Mouse (Mus musculus): ENCODE results near the gene Cma2.
"Not testable (repeated sequence)": the region's sequence is repeated elsewhere in the genome, so short reads cannot be mapped to it uniquely, and the experiment has no call there.

Cma2 gene

DNA sequence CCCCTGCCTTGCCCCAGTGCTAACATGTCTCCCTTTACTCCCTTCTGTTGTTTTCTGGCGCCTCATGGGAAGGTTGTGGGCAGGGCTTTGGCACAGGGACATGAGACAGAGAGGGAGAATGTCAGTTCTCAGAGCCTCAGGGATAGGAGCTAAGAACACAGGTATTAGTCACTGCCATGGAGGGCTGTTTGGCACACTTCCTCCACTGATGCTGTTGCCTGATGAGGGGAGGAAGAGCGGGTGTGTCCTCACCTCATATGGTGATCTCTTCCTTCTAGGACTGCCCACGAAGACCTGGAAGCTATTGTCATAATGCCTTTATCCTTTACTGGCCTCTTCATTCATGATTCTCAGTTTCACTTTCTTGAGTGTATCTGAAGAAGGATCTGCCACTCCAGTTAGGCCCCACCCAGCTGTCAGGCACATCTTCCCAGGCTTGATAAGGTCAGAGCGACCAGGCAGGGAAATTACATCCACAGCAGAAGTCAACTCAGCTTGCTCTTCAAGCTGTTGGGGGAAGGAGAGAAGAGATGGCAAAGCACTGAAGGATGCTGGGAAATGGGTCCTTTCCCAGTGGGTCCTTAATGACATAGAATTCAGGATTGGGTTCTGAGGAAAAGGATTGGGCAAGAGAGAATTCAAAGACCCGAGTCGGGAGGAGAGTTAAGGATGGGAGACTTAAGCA lies at the start of gene Cma2:
TSS of gene Cma2 (plus strand) at position 635 of the 685 bp plus-strand sequence.
- DNase-seq (ENCODE audit: low read depth, low spot score) = no peak

GRCm38 (mm10) chr14:55905518-55905917 lies 45.3 kb upstream of the Cma2 start:
- no peak for DNase-seq (ENCODE audit: low read depth, low spot score)

DNA sequence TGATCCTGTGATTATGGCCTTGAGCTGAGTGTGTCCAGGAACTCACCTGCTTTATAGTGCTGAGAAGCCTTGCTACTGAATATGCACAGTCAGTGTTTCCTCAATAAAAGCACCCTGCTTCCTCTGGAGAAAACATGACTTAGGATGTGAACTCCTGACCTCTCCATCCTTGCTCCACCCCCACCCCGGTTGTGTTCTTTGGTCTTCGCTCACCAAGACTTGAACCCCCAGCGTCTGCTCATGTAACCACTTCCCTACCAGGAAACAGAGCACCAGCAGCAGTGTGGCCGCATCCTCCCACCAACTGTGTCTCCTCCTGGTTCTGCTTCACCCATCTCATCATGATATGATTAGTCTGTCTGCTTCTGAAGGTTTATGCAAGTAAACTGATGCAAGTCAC lies 37.4 kb upstream of the Cma2 start:
- DNase-seq (ENCODE audit: low read depth, low spot score) = no peak

GRCm38 (mm10) chr14:55918240-55919082 lies 32.3 kb upstream of the Cma2 start:
- peak; percentile 62 for DNase-seq (ENCODE audit: low read depth, low spot score)

GRCm38 (mm10) chr14:55922475-55923232 lies 28.1 kb upstream of the Cma2 start:
- no peak for DNase-seq (ENCODE audit: low read depth, low spot score)

- no peak for DNase-seq (ENCODE audit: low read depth, low spot score)
These were observed 23.9 kb upstream of the Cma2 start for GRCm38 (mm10) chr14:55926847-55927246.

DNA sequence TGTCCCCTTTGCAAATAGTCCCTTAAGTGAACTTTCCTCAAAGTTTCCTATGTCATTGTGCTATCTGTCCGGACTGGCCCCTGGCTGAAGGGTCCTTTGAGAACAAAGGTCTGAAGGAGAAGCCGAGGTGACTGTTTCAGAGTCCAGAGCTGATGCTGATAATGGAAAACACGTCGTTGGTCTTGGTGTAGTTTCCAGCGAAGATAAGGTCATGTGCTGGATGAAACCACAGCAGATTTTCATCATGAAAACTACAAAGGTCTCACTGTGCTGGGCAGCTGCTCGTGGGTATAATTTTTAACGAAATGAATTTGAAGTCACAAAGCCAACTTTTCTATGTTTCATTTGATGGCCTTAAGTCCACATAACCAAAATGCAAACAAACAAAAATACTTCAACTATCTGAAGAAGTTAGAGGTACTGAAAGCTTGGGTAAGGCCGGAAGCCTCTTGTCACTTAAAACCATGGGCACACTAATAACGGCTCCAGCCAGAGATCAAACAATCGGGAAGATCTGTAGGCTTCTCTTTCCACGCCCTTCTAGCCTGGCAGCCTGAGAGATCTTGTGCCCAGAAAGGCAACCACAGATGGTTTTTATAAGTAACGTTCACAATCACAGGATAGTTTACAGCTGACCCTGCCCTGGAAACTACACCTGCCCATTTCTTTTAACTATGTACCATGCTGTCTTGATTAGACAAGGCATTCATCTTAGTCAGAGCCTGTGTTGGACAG lies 21.4 kb upstream of the Cma2 start:
- DNase-seq (ENCODE audit: low read depth, low spot score) = no peak

- DNase-seq (ENCODE audit: low read depth, low spot score) = no peak
These were observed 17.2 kb upstream of the Cma2 start for GRCm38 (mm10) chr14:55933586-55933985.

- DNase-seq (ENCODE audit: low read depth, low spot score) = no peak
These were observed 10.5 kb upstream of the Cma2 start for GRCm38 (mm10) chr14:55940070-55940800.

- no peak for DNase-seq (ENCODE audit: low read depth, low spot score)
These were observed 7.2 kb upstream of the Cma2 start for GRCm38 (mm10) chr14:55943601-55944000.

DNA sequence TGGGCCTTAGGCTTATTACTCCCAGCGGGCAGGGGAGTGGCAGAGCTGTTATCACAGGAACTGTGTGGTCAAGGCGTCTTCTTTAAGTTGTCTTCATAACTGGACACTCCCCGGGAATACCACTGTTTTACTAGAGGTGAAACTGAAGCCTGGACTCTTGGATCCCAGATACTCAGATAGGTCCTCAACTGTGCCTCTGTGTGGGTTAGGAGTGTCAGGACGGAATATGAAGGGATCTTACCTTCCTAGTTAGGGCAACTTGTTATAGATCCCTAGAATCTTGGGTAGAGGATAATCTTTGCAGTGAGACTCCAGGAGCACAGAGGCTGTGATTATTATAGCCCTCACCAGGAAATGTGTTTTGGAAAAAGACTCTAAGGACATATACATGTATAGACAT lies 6.2 kb upstream of the Cma2 start, which contains the start of gene Cma1:
TSS of gene Cma1 (minus strand) at position 101 of the 400 bp plus-strand sequence.
- DNase-seq (ENCODE audit: low read depth, low spot score) = no peak

DNA sequence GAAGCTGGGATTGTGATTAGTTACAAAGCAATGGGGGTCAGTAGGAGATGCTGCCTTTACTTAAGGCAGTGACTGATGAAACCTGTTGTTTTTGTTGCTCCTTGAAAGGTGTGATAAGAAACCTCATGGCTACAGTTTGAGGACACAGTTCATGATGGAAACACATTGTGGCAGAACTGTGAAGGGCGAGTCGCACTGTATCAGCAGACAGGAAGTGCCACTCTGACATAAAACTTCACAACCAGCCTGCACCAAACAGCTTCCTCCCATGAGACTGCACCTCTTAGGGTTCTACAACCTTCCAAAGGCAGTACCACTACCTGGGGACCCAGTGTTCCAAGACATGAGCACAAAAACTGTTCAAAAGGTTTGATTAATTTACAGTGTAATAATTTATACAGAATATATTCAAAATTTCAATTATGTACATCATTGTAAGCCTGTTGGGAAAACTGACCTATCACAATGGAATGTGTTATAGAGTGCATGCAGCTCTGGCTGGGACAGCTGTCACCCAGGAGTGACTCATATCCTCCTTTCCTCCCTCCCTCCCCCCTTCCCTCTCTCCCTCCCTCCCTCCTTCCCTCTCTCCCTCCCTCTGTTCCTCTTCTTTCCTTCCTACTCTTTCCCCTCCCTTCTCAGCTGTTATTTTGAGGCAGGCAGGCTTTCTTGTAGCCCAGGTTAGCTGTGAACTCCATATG lies 4.4 kb upstream of the Cma2 start:
- no peak for DNase-seq (ENCODE audit: low read depth, low spot score)

- no peak for DNase-seq (ENCODE audit: low read depth, low spot score)
These were observed 12.5 kb downstream of the Cma2 start for GRCm38 (mm10) chr14:55963263-55963662.

DNA sequence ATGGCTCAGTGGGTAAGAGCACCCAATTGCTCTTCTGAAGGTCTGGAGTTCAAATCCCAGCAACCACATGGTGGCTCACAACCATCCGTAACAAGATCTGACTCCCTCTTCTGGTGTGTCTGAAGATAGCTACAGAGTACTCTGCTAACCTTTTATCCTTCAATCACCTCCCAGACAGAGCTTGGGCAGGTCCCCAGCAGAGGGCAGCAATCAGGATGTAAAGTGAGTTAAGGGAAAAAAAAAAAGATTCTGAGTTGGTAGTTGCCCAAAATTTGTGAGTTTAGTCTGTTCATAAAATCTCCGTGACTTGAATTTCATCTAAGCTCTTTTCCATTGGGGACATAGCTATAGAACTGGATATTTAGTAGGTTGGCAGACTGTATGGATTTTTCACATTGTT lies 13.1 kb downstream of the Cma2 start:
- DNase-seq (ENCODE audit: low read depth, low spot score) = not testable (repeated sequence)

DNA sequence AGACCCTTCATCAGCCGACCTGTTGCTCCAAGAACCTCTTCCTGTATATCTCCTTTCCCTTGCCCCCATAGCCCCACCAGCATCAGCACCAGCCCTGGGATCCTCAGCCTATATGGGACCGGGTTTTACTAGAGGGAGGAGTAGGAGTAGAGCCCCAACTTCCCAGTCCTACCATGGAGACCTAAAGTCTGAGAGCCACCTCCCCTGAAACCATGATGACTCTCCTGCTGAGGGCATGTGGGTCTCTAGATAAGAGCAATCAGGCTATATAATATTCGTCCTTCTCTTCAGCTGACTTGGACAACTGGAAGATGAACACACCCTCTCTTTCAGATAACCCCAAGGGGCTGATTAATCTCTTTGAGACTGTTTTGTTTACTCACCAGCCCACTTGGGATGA lies 36.7 kb downstream of the Cma2 start:
- DNase-seq (ENCODE audit: low read depth, low spot score) = not testable (repeated sequence)

GRCm38 (mm10) chr14:56013147-56013546 lies 62.4 kb downstream of the Cma2 start:
- DNase-seq (ENCODE audit: low read depth, low spot score) = no peak

- DNase-seq (ENCODE audit: low read depth, low spot score) = no peak
These were observed 63.1 kb downstream of the Cma2 start for GRCm38 (mm10) chr14:56013924-56014323.

GRCm38 (mm10) chr14:56017671-56018070 lies 66.9 kb downstream of the Cma2 start, which contains the start of gene Mcpt1:
Gene Mcpt1 (plus strand): TSS chr14:56017971.
- not testable (repeated sequence) for DNase-seq (ENCODE audit: low read depth, low spot score)

DNA sequence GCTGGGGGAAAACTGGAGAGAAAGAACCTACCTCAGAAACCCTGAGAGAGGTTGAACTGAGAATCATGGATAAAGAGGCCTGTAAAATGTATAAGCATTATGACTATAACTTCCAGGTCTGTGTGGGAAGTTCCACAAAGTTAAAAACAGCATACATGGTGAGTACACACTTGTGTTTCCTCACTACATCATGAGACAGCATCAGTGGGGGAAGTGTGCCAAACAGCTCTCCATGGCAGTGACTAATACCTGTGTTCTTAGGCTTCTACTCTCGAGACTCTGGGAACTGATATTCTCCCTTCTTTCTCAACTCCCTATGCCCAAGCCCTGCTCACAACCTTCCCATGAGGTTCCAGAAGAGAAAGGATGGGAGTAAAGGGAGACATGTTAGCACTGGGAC lies 68.7 kb downstream of the Cma2 start:
- DNase-seq (ENCODE audit: low read depth, low spot score) = no peak

DNA sequence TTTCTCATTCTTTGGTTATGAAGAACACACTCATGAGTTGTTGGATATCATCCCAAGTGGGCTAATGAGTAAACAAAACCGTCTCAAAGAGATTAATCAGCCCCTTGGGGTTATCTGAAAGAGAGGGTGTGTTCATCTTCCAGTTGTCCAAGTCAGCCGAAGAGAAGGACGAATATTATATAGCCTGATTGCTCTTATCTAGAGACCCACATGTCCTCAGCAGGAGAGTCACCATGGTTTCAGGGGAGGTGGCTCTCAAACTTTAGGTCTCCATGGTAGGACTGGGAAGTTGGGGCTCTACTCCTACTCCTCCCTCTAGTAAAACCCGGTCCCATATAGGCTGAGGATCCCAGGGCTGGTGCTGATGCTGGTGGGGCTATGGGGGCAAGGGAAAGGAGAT lies 70.5 kb downstream of the Cma2 start:
- DNase-seq (ENCODE audit: low read depth, low spot score) = not testable (repeated sequence)
